Mouse (Mus musculus): ENCODE measurements around the gene Slpi. TPM values are rescaled to one million over a fixed set of nuclear protein-coding genes. Genes with fewer than 3 reads are reported as not detected.

Gene Slpi
- total and polyA plus RNA-seq, 3 experiments: not detected

DNA sequence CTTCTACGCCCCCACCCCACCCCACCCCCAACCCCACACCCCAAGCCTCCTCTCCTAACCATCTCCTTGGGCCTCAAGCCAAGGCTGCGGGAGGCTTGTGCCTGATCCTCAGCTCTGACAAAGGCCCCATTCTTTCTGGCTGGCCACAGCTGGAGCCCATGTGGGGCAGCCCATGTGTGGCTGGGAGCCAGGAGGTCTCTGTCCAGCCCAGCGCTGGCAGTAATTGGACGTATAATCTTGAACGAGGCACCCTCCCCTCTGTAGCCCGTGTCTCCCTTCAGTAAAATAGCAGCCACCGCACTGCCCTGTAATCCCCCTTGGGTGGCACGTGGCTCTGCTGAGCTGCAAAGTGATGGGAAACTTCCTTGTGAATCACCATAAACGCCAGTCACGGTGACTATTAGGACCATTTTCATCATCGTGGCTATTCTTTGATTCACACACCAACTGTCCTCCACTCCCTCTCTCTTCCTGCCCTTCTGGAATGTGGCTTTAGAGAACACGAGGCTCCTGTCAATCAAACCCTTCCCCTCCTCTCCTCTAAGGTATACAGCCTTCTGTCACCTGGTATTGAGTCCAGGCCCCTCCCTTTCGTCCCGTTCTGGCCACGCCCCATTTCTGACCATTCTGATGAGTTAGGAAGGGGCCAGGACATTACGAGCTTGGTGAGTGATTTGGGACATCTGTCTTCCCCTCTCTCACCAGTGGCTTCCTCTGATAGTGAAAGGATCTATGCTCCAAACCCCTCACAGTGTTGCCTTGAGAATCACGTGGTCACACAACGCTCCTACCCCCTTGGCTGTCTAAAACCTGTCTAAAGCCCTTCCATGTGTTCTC lies 2.8 kb downstream of the Slpi start:
- H3K9ac ChIP-seq (ENCODE audit: control insufficient read depth, low read depth, low read length, poor library complexity, severe bottlenecking): no peak overlapping the region
- H3K4me1 ChIP-seq (ENCODE audit: control insufficient read depth in 1 of 2, insufficient read depth in 2 of 2, low read length in 2 of 2): no peaks in the 10 kb centered on the region
- no peaks in the 10 kb centered on the region for H3K36me3 ChIP-seq (ENCODE audit: control insufficient read depth in 1 of 2, insufficient read depth in 2 of 2, low read length in 2 of 2)
- H3K79me2 ChIP-seq (ENCODE audit: control insufficient read depth, insufficient read depth, low read length, poor library complexity): no peaks in the 10 kb centered on the region
- H3K27me3 ChIP-seq (ENCODE audit: control insufficient read depth in 1 of 2, insufficient read depth in 2 of 2, low read length in 2 of 2): peaks cover 0 to 5% of the 10 kb centered on the region in 2 experiments; a peak in 2 of 4 replicates
- DNase-seq (ENCODE audit: low read depth, low spot score): no peak
- no peak overlapping the region for H3K27ac ChIP-seq (ENCODE audit: control insufficient read depth, low read depth, low read length)
- TF ChIP-seq MAFK (IDR thresholded peaks at IDR 0.05; ENCODE audit: borderline replicate concordance, low read depth, low read length) (no peak), GABPA (IDR thresholded peaks at IDR 0.05; ENCODE audit: low read depth, low read length) (no peak), MYB (IDR thresholded peaks at IDR 0.05; ENCODE audit: low read depth, low read length) (no peak), POLR2A (IDR thresholded peaks at IDR 0.05; ENCODE audit: control insufficient read depth in 1 of 2, insufficient read depth in 1 of 2, low read depth in 1 of 2, low read length in 2 of 2, poor library complexity in 1 of 2) (no peak), JUND (IDR thresholded peaks at IDR 0.05; ENCODE audit: low read depth, low read length) (no peak), HCFC1 (IDR thresholded peaks at IDR 0.05; ENCODE audit: low read depth, low read length) (no peak), CTCF (IDR thresholded peaks at IDR 0.05 in 2 of 3, conservative IDR thresholded peaks at IDR 0.05 in 1 of 3; ENCODE audit: control insufficient read depth in 1 of 3, insufficient read depth in 1 of 3, low read depth in 2 of 3, low read length in 3 of 3, poor library complexity in 1 of 3, severe bottlenecking in 1 of 3) (no peak), ELF1 (IDR thresholded peaks at IDR 0.05; ENCODE audit: low read depth, low read length) (no peak), NRF1 (IDR thresholded peaks at IDR 0.05; ENCODE audit: insufficient read depth, low read depth, low read length, poor library complexity, severe bottlenecking) (no peak), GATA1 (IDR thresholded peaks at IDR 0.05; ENCODE audit: low read depth, low read length) (no peak)
- H3K4me3 ChIP-seq (ENCODE audit: control insufficient read depth in 1 of 2, insufficient read depth in 1 of 2, low read depth in 2 of 2, low read length in 2 of 2): no peak overlapping the region
- no peaks in the 10 kb centered on the region for H3K9me3 ChIP-seq (replicated peaks; ENCODE audit: insufficient read depth, low read length)

DNA sequence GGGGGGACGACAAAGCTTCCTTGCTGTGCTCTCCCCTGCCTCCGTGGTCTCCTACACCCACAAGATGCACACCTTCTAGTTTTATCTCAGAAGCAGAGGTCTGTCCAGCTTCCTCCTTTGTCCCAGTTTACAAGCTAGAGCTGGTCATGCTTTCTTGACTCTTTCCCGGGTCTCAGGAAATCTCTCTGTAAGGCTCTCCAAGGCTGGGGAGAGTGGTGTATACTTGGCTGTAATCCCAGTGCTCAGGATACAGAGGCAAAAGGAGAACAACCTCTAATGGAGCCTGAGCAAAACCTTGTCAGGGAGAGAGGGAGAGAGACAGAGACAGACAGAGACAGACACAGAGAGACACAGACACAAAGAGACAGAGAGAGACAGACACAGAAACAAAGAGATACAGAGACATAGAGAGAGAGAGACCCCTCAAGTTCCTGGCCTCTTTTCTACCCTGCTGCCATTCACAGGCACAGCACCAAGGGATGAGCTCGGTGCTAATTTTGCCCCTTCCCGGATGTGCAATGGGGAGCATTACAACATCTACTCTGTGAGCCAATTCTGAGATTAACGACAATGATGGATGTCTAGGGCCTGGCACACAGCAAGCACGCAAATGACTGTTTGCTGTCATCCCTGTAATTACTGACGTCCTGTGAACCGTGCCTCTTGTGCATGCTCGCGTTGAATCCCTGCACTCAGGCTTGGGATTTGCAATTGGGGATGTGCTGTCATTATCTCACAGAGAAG lies 5.1 kb downstream of the Slpi start:
- Histone ChIP-seq H3K27me3 (ENCODE audit: control insufficient read depth in 1 of 2, insufficient read depth in 2 of 2, low read length in 2 of 2) (peaks cover 0 to 5% of the 10 kb centered on the region in 2 experiments; a peak in 3 of 4 replicates), H3K9ac (ENCODE audit: control insufficient read depth, low read depth, low read length, poor library complexity, severe bottlenecking) (no peak overlapping the region), H3K9me3 (replicated peaks; ENCODE audit: insufficient read depth, low read length) (no peaks in the 10 kb centered on the region), H3K4me3 (ENCODE audit: control insufficient read depth in 1 of 2, insufficient read depth in 1 of 2, low read depth in 2 of 2, low read length in 2 of 2) (no peak overlapping the region), H3K79me2 (ENCODE audit: control insufficient read depth, insufficient read depth, low read length, poor library complexity) (no peaks in the 10 kb centered on the region), H3K36me3 (ENCODE audit: control insufficient read depth in 1 of 2, insufficient read depth in 2 of 2, low read length in 2 of 2) (no peaks in the 10 kb centered on the region), H3K4me1 (ENCODE audit: control insufficient read depth in 1 of 2, insufficient read depth in 2 of 2, low read length in 2 of 2) (no peaks in the 10 kb centered on the region), H3K27ac (ENCODE audit: control insufficient read depth, low read depth, low read length) (no peak overlapping the region)
- DNase-seq (ENCODE audit: low read depth, low spot score): no peak
- TF ChIP-seq NELFE (IDR thresholded peaks at IDR 0.05; ENCODE audit: low read depth, low read length) (no peak), MAFK (IDR thresholded peaks at IDR 0.05; ENCODE audit: borderline replicate concordance, low read depth, low read length) (no peak), GABPA (IDR thresholded peaks at IDR 0.05; ENCODE audit: low read depth, low read length) (no peak), UBTF (IDR thresholded peaks at IDR 0.05; ENCODE audit: borderline replicate concordance, insufficient read depth, low read depth, low read length) (no peak)

All from MEL (cell line).